Comparison of ENCODE assay signal across 22 mouse cellular contexts in the genomic region with DNA sequence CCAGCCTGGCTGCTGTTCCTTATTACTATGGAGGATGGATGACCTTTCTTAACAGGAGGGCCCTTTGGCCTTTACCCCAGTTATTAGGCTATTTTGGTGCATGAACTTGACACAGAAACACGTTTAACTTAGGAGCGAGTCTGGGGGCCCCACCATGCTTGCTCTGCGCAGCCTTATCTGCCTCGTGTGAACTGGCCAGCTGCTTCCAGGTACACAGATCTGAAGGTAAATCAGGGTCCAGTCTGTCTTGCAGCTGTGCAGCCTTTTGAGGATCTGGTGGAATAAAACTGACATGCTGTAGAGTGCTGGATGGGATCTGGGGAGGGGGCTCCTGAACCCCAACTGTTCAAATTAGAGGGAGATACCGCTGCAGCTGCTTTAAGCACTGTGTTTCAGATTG. TPM values are rescaled to one million over a fixed set of nuclear protein-coding genes. Genes with fewer than 3 reads are reported as not detected.
A peak's percentile ranks its signal among the peaks of the same experiment; 100 is the strongest.
DNase-seq lines count a peak whose midpoint lies in the region; ATAC-seq and TF ChIP-seq lines count a peak whose summit lies in the region.
"Had no signal": no experiment of that assay in that cellular context is flagged by ENCODE, and none has a peak within 500 bp of the region (broad histone marks: within the 10 kb centered on the region; RNA-seq: fewer than 3 reads in every experiment).

No protein-coding gene starts in this region.

- TF ChIP-seq CTCF in liver, postnatal 0 days (IDR thresholded peaks at IDR 0.05; ENCODE audit: low read depth), result no peak

- peak overlapping the region; percentile 54; the same call in 1 of the 2 replicates for H3K27ac ChIP-seq in liver, embryonic 12.5 days
- no peak overlapping the region for H3K27ac ChIP-seq in liver, postnatal 0 days (ENCODE audit: low read depth)
- H3K27ac ChIP-seq in intestine, embryonic 15.5 days, result peak overlapping the region; percentile 37; the same call in 1 of the 2 replicates
- peak overlapping the region; percentile 61 for H3K27ac ChIP-seq in liver, embryonic 13.5 days
- no peak overlapping the region for H3K27ac ChIP-seq in midbrain, embryonic 13.5 days
- H3K27ac ChIP-seq: forebrain, embryonic 12.5 days; hindbrain, embryonic 15.5 days had no signal

- H3K9ac ChIP-seq in liver, embryonic 12.5 days, result no peak overlapping the region
- no peak overlapping the region for H3K9ac ChIP-seq in liver, postnatal 0 days (replicated peaks)
- no peak overlapping the region for H3K9ac ChIP-seq in intestine, embryonic 15.5 days
- no peak overlapping the region for H3K9ac ChIP-seq in liver, embryonic 13.5 days
- no peak overlapping the region for H3K9ac ChIP-seq in midbrain, embryonic 13.5 days (replicated peaks)
- H3K9ac ChIP-seq: forebrain, embryonic 12.5 days; heart, embryonic 12.5 days; hindbrain, embryonic 15.5 days had no signal

- 0 out of 2 replicates have a peak, but pooled peaks cover 3% of the 10 kb centered on the region for H3K4me1 ChIP-seq in liver, embryonic 12.5 days
- no peaks in the 10 kb centered on the region for H3K4me1 ChIP-seq in liver, postnatal 0 days (ENCODE audit: insufficient read depth)
- peaks cover 16% of the 10 kb centered on the region for H3K4me1 ChIP-seq in intestine, embryonic 15.5 days (replicated peaks)
- peaks cover 7% of the 10 kb centered on the region; the same call in 1 of the 2 replicates for H3K4me1 ChIP-seq in liver, embryonic 13.5 days (replicated peaks)
- peaks cover 5% of the 10 kb centered on the region; the same call in 1 of the 2 replicates for H3K4me1 ChIP-seq in midbrain, embryonic 13.5 days (replicated peaks)
- H3K4me1 ChIP-seq: forebrain, embryonic 12.5 days; hindbrain, embryonic 15.5 days had no signal

- TF ChIP-seq EP300 in liver, postnatal 0 days (IDR thresholded peaks at IDR 0.05; ENCODE audit: low read depth), result no peak

- no peak for ATAC-seq in liver, embryonic 12.5 days
- no peak for ATAC-seq in liver, postnatal 0 days
- ATAC-seq in intestine, embryonic 15.5 days, result peak; percentile 68
- no peak for ATAC-seq in liver, embryonic 13.5 days (ENCODE audit: low read depth)
- no peak for ATAC-seq in midbrain, embryonic 13.5 days

- H3K27me3 ChIP-seq in liver, embryonic 12.5 days (replicated peaks), result no peaks in the 10 kb centered on the region
- no peaks in the 10 kb centered on the region for H3K27me3 ChIP-seq in liver, postnatal 0 days (ENCODE audit: insufficient read depth, low read length)
- no peaks in the 10 kb centered on the region for H3K27me3 ChIP-seq in intestine, embryonic 15.5 days (replicated peaks)
- H3K27me3 ChIP-seq in liver, embryonic 13.5 days, result no peaks in the 10 kb centered on the region
- no peaks in the 10 kb centered on the region for H3K27me3 ChIP-seq in midbrain, embryonic 13.5 days
- H3K27me3 ChIP-seq: forebrain, embryonic 12.5 days; hindbrain, embryonic 15.5 days had no signal

- H3K36me3 ChIP-seq in liver, embryonic 12.5 days, result no peaks in the 10 kb centered on the region
- no peaks in the 10 kb centered on the region for H3K36me3 ChIP-seq in liver, postnatal 0 days (replicated peaks; ENCODE audit: insufficient read depth, low read length)
- H3K36me3 ChIP-seq in intestine, embryonic 15.5 days, result no peaks in the 10 kb centered on the region
- no peaks in the 10 kb centered on the region for H3K36me3 ChIP-seq in liver, embryonic 13.5 days
- no peaks in the 10 kb centered on the region for H3K36me3 ChIP-seq in midbrain, embryonic 13.5 days
- H3K36me3 ChIP-seq: forebrain, embryonic 12.5 days; heart, embryonic 12.5 days; hindbrain, embryonic 15.5 days had no signal

- no peak overlapping the region for H3K4me3 ChIP-seq in liver, embryonic 12.5 days
- H3K4me3 ChIP-seq in liver, postnatal 0 days (ENCODE audit: low read depth, low read length), result no peak overlapping the region
- no peak overlapping the region for H3K4me3 ChIP-seq in intestine, embryonic 15.5 days (replicated peaks)
- H3K4me3 ChIP-seq in liver, embryonic 13.5 days (replicated peaks), result no peak overlapping the region
- no peak overlapping the region for H3K4me3 ChIP-seq in midbrain, embryonic 13.5 days (replicated peaks)
- H3K4me3 ChIP-seq: forebrain, embryonic 12.5 days; heart, embryonic 12.5 days; hindbrain, embryonic 15.5 days had no signal

- H3K9me3 ChIP-seq in liver, embryonic 12.5 days (replicated peaks), result no peaks in the 10 kb centered on the region
- H3K9me3 ChIP-seq in liver, postnatal 0 days (ENCODE audit: low read length), result no peaks in the 10 kb centered on the region
- no peaks in the 10 kb centered on the region for H3K9me3 ChIP-seq in intestine, embryonic 15.5 days
- no peaks in the 10 kb centered on the region for H3K9me3 ChIP-seq in liver, embryonic 13.5 days (replicated peaks)
- no peaks in the 10 kb centered on the region for H3K9me3 ChIP-seq in midbrain, embryonic 13.5 days
- H3K9me3 ChIP-seq: forebrain, embryonic 12.5 days; heart, embryonic 12.5 days had no signal

- DNase-seq in heart, adult 11 months, result peak; percentile 87
- DNase-seq in heart, postnatal 36 days, result no peak
- no peak for DNase-seq in liver, postnatal 0 days
- no peak for DNase-seq in liver, embryonic 13.5 days
- no peak for DNase-seq in left cerebral cortex, adult 8-10 months (ENCODE audit: low spot score in 2 of 2)
- DNase-seq: adrenal gland, adult 2 months; adrenal gland, postnatal 25 days; cerebellum, adult 18-20 months; cerebellum, adult 9-11 months; cerebellum, postnatal 36 days; gastrocnemius, postnatal 36 days; heart, adult 18-20 months had no signal

- intact Hi-C loops in heart, postnatal 36 days (cut with DNase I), result no loop called here

- WGBS in liver, embryonic 12.5 days (ENCODE audit: insufficient replicate concordance), result 51% methylated on average over 5 of the region's 5 CpGs
- 62% methylated on average over 5 of the region's 5 CpGs for WGBS in liver, postnatal 0 days (ENCODE audit: insufficient replicate concordance)
- 49% methylated on average over 5 of the region's 5 CpGs for WGBS in intestine, embryonic 15.5 days
- WGBS in liver, embryonic 13.5 days (ENCODE audit: insufficient replicate concordance), result 51% methylated on average over 5 of the region's 5 CpGs
- WGBS in midbrain, embryonic 13.5 days, result 89% methylated on average over 5 of the region's 5 CpGs

- H3K4me2 ChIP-seq in liver, embryonic 12.5 days, result no peak overlapping the region
- H3K4me2 ChIP-seq in liver, postnatal 0 days (ENCODE audit: low read depth, low read length), result no peak overlapping the region
- H3K4me2 ChIP-seq in intestine, embryonic 15.5 days (replicated peaks), result 0 out of 2 replicates have a peak overlapping the region, but pooled peaks have one; percentile 13
- H3K4me2 ChIP-seq in liver, embryonic 13.5 days, result no peak overlapping the region
- H3K4me2 ChIP-seq in midbrain, embryonic 13.5 days (replicated peaks), result no peak overlapping the region
- H3K4me2 ChIP-seq: forebrain, embryonic 12.5 days; heart, embryonic 12.5 days; hindbrain, embryonic 15.5 days had no signal

RNA-seq across cellular contexts. Expression of gene Pnliprp1, which starts 0.9 kb away (rescaled TPM):
- total RNA-seq in heart, postnatal 36 days (2021), result not detected
- 30.0 and 30.7 TPM in 2 replicates for polyA plus RNA-seq in liver, embryonic 12.5 days (2016; fragmentation: Nextera tagmentation; extraction: Ambion mirVana)
- 3.4 and 13.8 TPM in 2 replicates for polyA plus RNA-seq in liver, postnatal 0 days (2015; fragmentation: Nextera tagmentation; extraction: Ambion mirVana)
- 1,391 and 3,102 TPM in 2 replicates for polyA plus RNA-seq in intestine, embryonic 15.5 days (2015; fragmentation: Nextera tagmentation; extraction: Ambion mirVana)
- polyA plus RNA-seq in liver, embryonic 13.5 days (2015; fragmentation: Nextera tagmentation; extraction: Ambion mirVana), result 39.9 and 46.6 TPM in 2 replicates
- polyA plus RNA-seq in midbrain, embryonic 13.5 days (2015; fragmentation: Nextera tagmentation; extraction: Ambion mirVana), result 3.1 and 5.5 TPM in 2 replicates
- total RNA-seq in left cerebral cortex, adult 8-10 months (2022), result not detected
- total RNA-seq: adrenal gland, adult 2 months; adrenal gland, postnatal 25 days; ES-E14; gastrocnemius, adult 8-10 months; gastrocnemius, postnatal 36 days; heart, postnatal 25 days had no signal
- polyA plus RNA-seq: adrenal gland, adult 2 months; forebrain, embryonic 12.5 days; hindbrain, embryonic 11.5 days had no signal

RNA-seq across cellular contexts. Expression of gene Pnliprp2, which starts 31.8 kb away (rescaled TPM):
- total RNA-seq in heart, postnatal 36 days (2021), result not detected
- polyA plus RNA-seq in liver, embryonic 12.5 days (2016; fragmentation: Nextera tagmentation; extraction: Ambion mirVana), result 5.5 and 7.5 TPM in 2 replicates
- polyA plus RNA-seq in liver, postnatal 0 days (2015; fragmentation: Nextera tagmentation; extraction: Ambion mirVana), result 0.34 TPM in 1 of 2 replicates, not detected in the other
- polyA plus RNA-seq in intestine, embryonic 15.5 days (2015; fragmentation: Nextera tagmentation; extraction: Ambion mirVana), result 5.4 and 15.2 TPM in 2 replicates
- 5.3 and 6.4 TPM in 2 replicates for polyA plus RNA-seq in liver, embryonic 13.5 days (2015; fragmentation: Nextera tagmentation; extraction: Ambion mirVana)
- polyA plus RNA-seq in midbrain, embryonic 13.5 days (2015; fragmentation: Nextera tagmentation; extraction: Ambion mirVana), result 0.09 TPM in 1 of 2 replicates, not detected in the other
- total RNA-seq in left cerebral cortex, adult 8-10 months (2022), result not detected
- total RNA-seq: adrenal gland, adult 2 months; adrenal gland, postnatal 25 days; gastrocnemius, adult 8-10 months; gastrocnemius, postnatal 36 days; heart, adult 18-20 months; heart, postnatal 25 days had no signal
- polyA plus RNA-seq: adrenal gland, adult 2 months; forebrain, embryonic 12.5 days; hindbrain, embryonic 15.5 days had no signal

Comparison
In these comparisons a context has a peak if more than half of its experiments do, and no peak if none do; other contexts are left out.
1. H3K27ac ChIP-seq: peak in liver, embryonic 12.5 days (single experiment), intestine, embryonic 15.5 days (single experiment) and liver, embryonic 13.5 days (single experiment); none in liver, postnatal 0 days (single experiment) and midbrain, embryonic 13.5 days (single experiment).
2. RNA of gene Pnliprp1, which starts 0.9 kb away (polyA plus RNA-seq): 1,391 to 3,102 TPM in intestine, embryonic 15.5 days; 39.9 to 46.6 TPM in liver, embryonic 13.5 days, 30.0 to 30.7 TPM in liver, embryonic 12.5 days, 3.1 to 5.5 TPM in midbrain, embryonic 13.5 days and 3.4 to 13.8 TPM in liver, postnatal 0 days; every median in the first group is over 10 times any median in the second.